Mouse (Mus musculus) lung, embryonic 14.5 days (tissue): ENCODE data around the gene Hspa4. TPM values are rescaled to one million over a fixed set of nuclear protein-coding genes. Genes with fewer than 3 reads are reported as not detected.
"Not testable (repeated sequence)": the region's sequence is repeated elsewhere in the genome, so short reads cannot be mapped to it uniquely, and the experiment has no call there.

ENCODE experiments used
- ATAC-seq: fragments of 200-750 bp; cut with Nextera tagmentation; 2 replicates; pipeline ENCODE4 v1.8.0; 2017; ENCODE audit warnings: mild to moderate bottlenecking, moderate TSS enrichment, moderate library complexity; ENCODE audit not compliant: insufficient read depth
- DNase-seq: peaks from one replicate; pipeline ENCODE4 v3.0.0-alpha.2; 2015
- H3K27ac ChIP-seq: fragments of 300-500 bp; sonication (generic); 2 replicates; pipeline ENCODE4 v1.5.1; 2014; ENCODE audit warnings: low read depth, mild to moderate bottlenecking, moderate library complexity
- H3K27me3 ChIP-seq: fragments of 300-500 bp; sonication (generic); 2 replicates; pipeline ENCODE4 v1.6.1; 2014; ENCODE audit warnings: low read length, control low read depth; ENCODE audit not compliant: insufficient read depth
- H3K36me3 ChIP-seq: fragments of 300-500 bp; sonication (generic); 2 replicates; pipeline ENCODE4 v1.6.1; 2014; ENCODE audit warnings: control low read depth; ENCODE audit not compliant: insufficient read depth
- H3K4me1 ChIP-seq: fragments of 300-500 bp; sonication (generic); 2 replicates; pipeline ENCODE4 v1.6.1; 2014; ENCODE audit warnings: antibody characterized with exemption, control low read depth; ENCODE audit not compliant: insufficient read depth
- H3K4me2 ChIP-seq: fragments of 300-500 bp; sonication (generic); 2 replicates; pipeline ENCODE4 v1.6.1; 2014; ENCODE audit warnings: mild to moderate bottlenecking
- H3K4me3 ChIP-seq: fragments of 300-500 bp; sonication (generic); 2 replicates; pipeline ENCODE4 v1.5.1; 2014; ENCODE audit warnings: low read depth, low read length
- H3K9ac ChIP-seq: fragments of 300-500 bp; sonication (generic); 2 replicates; pipeline ENCODE4 v1.6.1; 2014
- H3K9me3 ChIP-seq: fragments of 300-500 bp; sonication (generic); 2 replicates; pipeline ENCODE4 v1.6.1; 2016; ENCODE audit warnings: low read depth, low read length, control low read depth
- CTCF ChIP-seq: IDR thresholded peaks from 2 replicates; pipeline ENCODE4 v1.5.1; 2016; ENCODE audit warnings: antibody characterized with exemption, low read depth
- WGBS: fragments of 180-500 bp; shearing (Covaris S2); extraction: QIAGEN DNeasy Blood & Tissue Kit; methylation state at CpG from one replicate; pipeline ENCODE4 v1.1.7; 2014; 5-methylcytosine and 5-hydroxymethylcytosine counted together
- polyA plus RNA-seq: library from polyadenylated mRNA; unstranded; fragments of >200 nt; fragmentation: Nextera tagmentation; extraction: Ambion mirVana; gene quantifications from 2 replicates; pipeline ENCODE4 v1.2.1, GENCODE M21; 2014

Gene Hspa4
- polyA plus RNA-seq, 1 experiment from 2014 or later, result 109 TPM

DNA sequence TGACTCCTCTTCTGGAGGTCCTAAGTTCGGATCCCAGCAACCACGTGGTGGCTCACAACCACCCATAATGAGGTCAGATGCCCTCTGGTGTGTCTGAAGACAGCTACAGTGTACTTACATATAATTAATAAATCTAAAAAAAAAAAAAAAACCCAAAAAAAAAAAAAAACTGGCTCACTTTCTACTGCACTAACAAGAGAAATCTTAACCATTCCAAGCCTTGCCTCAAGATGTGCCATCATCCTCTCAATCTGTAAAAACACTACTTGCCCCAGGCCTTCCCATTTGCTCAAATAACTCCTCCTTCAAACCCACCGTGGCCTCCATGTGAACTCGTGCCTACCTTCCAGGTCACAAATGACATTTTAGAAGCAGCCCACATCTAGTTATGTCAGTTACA is 3.4 kb downstream of the Hspa4 start:
- H3K27me3 ChIP-seq, result no peaks in the 10 kb centered on the region
- no peak overlapping the region for H3K4me2 ChIP-seq
- H3K36me3 ChIP-seq, result peaks cover 26% of the 10 kb centered on the region
- DNase-seq, result no peak
- no peak overlapping the region for H3K27ac ChIP-seq
- H3K9me3 ChIP-seq, result no peaks in the 10 kb centered on the region
- no peak overlapping the region for H3K4me3 ChIP-seq
- WGBS, result 72% methylated on average over 4 of the region's 4 CpGs
- peaks cover 7% of the 10 kb centered on the region; the same call in 1 of the 2 replicates for H3K4me1 ChIP-seq
- H3K9ac ChIP-seq, result no peak overlapping the region
- TF ChIP-seq CTCF, result no peak
- no peak for ATAC-seq

DNA sequence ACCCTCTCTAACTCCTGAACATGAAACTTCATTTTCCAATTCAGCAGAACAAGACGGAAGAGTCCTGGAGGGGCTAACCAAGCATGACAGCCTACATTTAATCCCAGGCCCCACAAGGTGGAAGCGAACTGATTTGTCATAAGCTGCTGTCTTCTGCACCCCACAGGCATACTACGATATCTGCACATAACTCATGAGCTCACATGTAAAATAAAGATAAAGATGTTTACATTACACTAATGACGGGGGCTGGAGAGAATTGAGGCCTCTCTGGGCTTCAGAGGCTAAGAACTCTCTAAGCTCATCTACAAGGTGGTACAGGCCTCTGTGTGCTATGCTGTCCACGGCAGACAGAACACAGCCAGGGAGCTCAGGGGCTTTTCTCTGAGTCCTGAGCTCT is 5.8 kb downstream of the Hspa4 start:
- H3K9me3 ChIP-seq, result no peaks in the 10 kb centered on the region
- no peak overlapping the region for H3K4me3 ChIP-seq
- ATAC-seq (no peak), DNase-seq (no peak)
- no peak for TF ChIP-seq CTCF
- H3K27ac ChIP-seq, result no peak overlapping the region
- no peaks in the 10 kb centered on the region for H3K4me1 ChIP-seq
- WGBS, result 42% methylated on average over 5 of the region's 5 CpGs
- H3K27me3 ChIP-seq, result no peaks in the 10 kb centered on the region
- no peak overlapping the region for H3K4me2 ChIP-seq
- H3K36me3 ChIP-seq, result peaks cover 47% of the 10 kb centered on the region
- no peak overlapping the region for H3K9ac ChIP-seq

DNA sequence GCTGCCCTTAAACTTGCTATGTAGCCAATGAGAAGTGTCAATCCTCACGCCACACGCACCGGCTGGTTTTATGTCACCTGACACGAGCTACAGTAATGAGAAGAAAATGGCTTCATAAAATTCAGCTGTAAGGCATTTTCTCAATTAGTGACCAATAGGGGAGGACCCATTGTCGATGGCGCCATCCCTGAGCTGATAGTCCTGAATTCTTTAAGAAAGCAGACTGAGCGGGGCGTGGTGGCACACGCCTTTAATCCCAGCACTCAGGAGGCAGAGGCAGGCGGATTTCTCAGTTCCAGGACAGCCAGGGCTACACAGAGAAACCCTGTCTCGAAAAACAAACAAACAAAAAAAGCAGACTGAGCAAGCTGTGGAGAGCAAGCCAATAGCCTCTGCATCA is 9.4 kb downstream of the Hspa4 start:
- no peak for DNase-seq
- no peak for ATAC-seq
- peaks cover 75% of the 10 kb centered on the region for H3K36me3 ChIP-seq
- no peak for TF ChIP-seq CTCF
- no peak overlapping the region for H3K27ac ChIP-seq
- no peak overlapping the region for H3K4me2 ChIP-seq
- no peaks in the 10 kb centered on the region for H3K9me3 ChIP-seq
- H3K27me3 ChIP-seq, result no peaks in the 10 kb centered on the region
- H3K9ac ChIP-seq, result no peak overlapping the region
- 89% methylated on average over 11 of the region's 11 CpGs for WGBS
- H3K4me3 ChIP-seq, result no peak overlapping the region
- no peaks in the 10 kb centered on the region for H3K4me1 ChIP-seq

DNA sequence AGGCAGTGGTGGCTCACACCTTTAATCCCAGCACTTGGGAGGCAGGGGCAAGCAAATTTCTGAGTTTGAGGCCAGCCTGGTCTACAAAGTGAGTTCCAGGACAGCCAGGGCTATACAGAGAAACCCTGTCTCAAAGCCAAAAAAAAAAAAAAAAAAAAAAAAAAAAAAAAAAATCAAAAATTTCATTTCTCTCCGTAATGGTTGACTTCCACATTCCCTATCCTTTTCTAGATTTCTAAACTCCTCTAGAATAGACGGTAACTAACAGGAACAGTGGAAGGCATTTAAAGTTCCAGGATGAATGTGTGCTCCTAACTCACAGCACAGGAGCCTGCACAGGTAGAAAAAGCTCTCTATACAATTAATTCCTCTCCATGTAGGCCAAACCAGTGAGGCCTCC is 10.1 kb downstream of the Hspa4 start:
- not testable (repeated sequence) for H3K4me3 ChIP-seq, H3K9me3 ChIP-seq, DNase-seq, H3K9ac ChIP-seq, H3K4me1 ChIP-seq, H3K27ac ChIP-seq, H3K27me3 ChIP-seq, ATAC-seq, H3K4me2 ChIP-seq
- 88% methylated on average over 2 of the region's 2 CpGs for WGBS
- peaks cover 81% of the 10 kb centered on the region for H3K36me3 ChIP-seq

DNA sequence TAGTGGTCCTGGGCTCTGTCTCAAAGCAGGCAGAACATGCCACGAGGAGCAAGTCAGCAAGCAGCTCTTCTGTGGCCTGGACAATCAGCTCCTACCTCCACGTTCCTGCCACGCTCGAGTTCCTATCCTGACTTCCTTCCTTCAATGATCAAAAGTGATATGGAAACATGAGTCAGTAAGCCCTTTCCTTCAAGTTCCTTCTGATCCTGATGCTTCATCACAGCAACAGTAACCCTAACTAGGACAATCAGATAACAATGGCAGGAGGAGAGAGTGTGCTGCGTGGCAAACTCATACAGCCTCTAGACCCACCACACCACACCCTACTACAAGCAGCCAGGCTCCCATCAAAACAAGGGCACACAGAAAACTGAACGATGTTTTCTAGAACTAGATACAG is 14.4 kb downstream of the Hspa4 start:
- DNase-seq (no peak), ATAC-seq (no peak)
- no peak for TF ChIP-seq CTCF
- Histone ChIP-seq H3K4me1 (no peaks in the 10 kb centered on the region), H3K36me3 (peaks cover 93% of the 10 kb centered on the region), H3K9ac (no peak overlapping the region), H3K4me3 (no peak overlapping the region), H3K4me2 (no peak overlapping the region), H3K9me3 (no peaks in the 10 kb centered on the region), H3K27me3 (no peaks in the 10 kb centered on the region), H3K27ac (no peak overlapping the region)
- 88% methylated on average over 6 of the region's 6 CpGs for WGBS

DNA sequence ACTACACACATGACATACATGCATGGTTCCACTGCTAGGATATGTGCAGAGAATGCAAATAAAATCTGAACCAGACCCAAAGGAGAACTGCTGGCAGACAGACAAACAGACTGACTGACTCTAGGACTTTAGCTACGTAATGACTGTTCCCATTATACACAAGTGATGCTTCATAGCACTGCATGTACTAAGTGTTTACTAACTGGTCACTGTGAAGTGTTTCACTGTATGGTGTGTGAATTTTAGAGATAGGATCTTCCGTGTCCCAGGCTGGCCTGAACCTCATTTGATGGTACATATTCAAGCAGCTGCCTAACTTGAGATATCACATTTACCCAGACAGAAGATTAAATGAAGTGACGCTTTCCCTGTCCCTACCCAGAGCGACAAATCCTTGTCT is 21.8 kb downstream of the Hspa4 start:
- no peak overlapping the region for H3K4me2 ChIP-seq
- no peaks in the 10 kb centered on the region for H3K27me3 ChIP-seq
- no peak overlapping the region for H3K4me3 ChIP-seq
- peaks cover 81% of the 10 kb centered on the region for H3K36me3 ChIP-seq
- ATAC-seq, result no peak
- WGBS, result 78% methylated on average over 4 of the region's 4 CpGs
- no peaks in the 10 kb centered on the region for H3K4me1 ChIP-seq
- no peak for TF ChIP-seq CTCF
- no peak overlapping the region for H3K9ac ChIP-seq
- H3K9me3 ChIP-seq, result no peaks in the 10 kb centered on the region
- no peak for DNase-seq
- H3K27ac ChIP-seq, result no peak overlapping the region

DNA sequence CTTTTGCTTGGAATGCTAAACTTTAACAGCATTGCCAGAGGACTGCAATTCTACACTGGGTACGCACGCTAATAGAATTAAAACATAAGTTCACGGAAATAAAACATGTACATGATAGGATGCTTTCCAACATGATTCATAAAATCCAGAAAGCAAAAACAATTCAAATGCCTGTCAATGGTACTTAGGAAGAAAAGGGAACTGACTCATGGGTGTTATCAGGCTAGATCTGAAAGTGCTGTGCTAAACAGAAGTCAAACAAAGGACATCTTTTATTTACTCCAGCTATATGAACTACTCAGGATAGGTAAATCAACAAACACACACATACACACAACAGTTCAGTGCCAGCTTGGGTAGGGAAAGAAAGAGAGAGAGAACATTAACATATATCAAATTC is 24.9 kb downstream of the Hspa4 start:
- 93% methylated on average over 3 of the region's 3 CpGs for WGBS

DNA sequence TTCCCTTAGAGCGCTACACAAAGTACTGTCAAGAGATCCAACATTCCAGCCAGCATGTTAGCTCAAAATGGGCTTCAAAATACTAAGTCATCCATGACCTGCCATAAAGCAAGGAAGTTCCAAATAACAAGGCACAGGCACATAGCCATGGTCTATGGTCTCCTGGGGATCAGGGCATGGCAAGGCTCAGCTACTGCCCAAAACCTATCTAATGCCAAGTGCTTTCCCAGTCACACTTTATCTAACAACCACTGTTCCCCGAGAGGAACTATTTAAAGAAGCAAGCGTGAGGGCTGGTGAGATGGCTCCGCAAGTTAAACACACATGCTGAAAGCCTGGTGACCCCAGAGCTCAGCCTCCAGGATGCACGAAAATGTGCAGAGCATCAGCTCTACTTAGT is 26.9 kb downstream of the Hspa4 start:
- H3K9ac ChIP-seq, result no peak overlapping the region
- DNase-seq, result no peak
- H3K9me3 ChIP-seq, result no peaks in the 10 kb centered on the region
- H3K4me2 ChIP-seq, result no peak overlapping the region
- TF ChIP-seq CTCF, result no peak
- ATAC-seq, result no peak
- H3K4me1 ChIP-seq, result no peaks in the 10 kb centered on the region
- no peaks in the 10 kb centered on the region for H3K27me3 ChIP-seq
- WGBS, result 87% methylated on average over 5 of the region's 5 CpGs
- H3K36me3 ChIP-seq, result peaks cover 85% of the 10 kb centered on the region
- no peak overlapping the region for H3K27ac ChIP-seq
- H3K4me3 ChIP-seq, result no peak overlapping the region

More for the DNA sequence above, 24.9 kb downstream of the Hspa4 start:
- no peak overlapping the region for H3K27ac ChIP-seq
- no peaks in the 10 kb centered on the region for H3K4me1 ChIP-seq
- H3K4me3 ChIP-seq, result no peak overlapping the region
- no peak overlapping the region for H3K4me2 ChIP-seq
- no peak for TF ChIP-seq CTCF
- DNase-seq, result no peak
- no peak for ATAC-seq
- H3K36me3 ChIP-seq, result peaks cover 83% of the 10 kb centered on the region
- no peaks in the 10 kb centered on the region for H3K27me3 ChIP-seq
- no peak overlapping the region for H3K9ac ChIP-seq
- no peaks in the 10 kb centered on the region for H3K9me3 ChIP-seq
